Mouse (Mus musculus) liver (tissue): Measurements from ENCODE around the gene Ppfia4.

ENCODE experiments used
- DNase-seq: peaks from one replicate; pipeline ENCODE4 v3.0.0-alpha.2; 2020; ENCODE audit warnings: mixed read lengths

Ppfia4 gene

DNA sequence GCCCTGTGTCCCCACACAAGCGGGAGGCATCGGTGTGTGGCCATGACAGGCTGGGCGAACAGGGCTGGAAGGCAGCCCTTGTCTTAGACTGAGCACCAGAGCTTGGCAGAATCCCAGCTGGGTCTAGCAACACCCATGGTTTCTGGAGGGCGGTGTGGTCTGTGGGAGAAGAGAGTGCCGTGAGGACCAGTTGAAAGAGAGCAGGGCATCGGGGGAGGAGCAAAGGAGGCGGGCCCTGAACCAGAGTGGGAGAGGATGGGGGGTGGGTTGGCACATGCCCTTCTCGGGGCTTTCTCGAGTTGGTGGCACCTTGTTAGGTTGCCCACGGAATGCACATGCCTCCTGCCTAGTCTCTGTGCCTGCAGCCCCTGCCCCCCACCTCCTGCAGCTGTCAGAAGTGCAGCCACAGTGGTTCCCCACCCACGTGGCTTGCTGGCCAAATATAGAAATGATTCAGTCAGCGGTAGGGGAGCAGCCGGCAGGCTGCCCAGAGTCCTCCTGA, at the start of gene Ppfia4:
Gene Ppfia4 (minus strand): TSS at position 159 of the 502 bp plus-strand sequence.
- no peak for DNase-seq

DNA sequence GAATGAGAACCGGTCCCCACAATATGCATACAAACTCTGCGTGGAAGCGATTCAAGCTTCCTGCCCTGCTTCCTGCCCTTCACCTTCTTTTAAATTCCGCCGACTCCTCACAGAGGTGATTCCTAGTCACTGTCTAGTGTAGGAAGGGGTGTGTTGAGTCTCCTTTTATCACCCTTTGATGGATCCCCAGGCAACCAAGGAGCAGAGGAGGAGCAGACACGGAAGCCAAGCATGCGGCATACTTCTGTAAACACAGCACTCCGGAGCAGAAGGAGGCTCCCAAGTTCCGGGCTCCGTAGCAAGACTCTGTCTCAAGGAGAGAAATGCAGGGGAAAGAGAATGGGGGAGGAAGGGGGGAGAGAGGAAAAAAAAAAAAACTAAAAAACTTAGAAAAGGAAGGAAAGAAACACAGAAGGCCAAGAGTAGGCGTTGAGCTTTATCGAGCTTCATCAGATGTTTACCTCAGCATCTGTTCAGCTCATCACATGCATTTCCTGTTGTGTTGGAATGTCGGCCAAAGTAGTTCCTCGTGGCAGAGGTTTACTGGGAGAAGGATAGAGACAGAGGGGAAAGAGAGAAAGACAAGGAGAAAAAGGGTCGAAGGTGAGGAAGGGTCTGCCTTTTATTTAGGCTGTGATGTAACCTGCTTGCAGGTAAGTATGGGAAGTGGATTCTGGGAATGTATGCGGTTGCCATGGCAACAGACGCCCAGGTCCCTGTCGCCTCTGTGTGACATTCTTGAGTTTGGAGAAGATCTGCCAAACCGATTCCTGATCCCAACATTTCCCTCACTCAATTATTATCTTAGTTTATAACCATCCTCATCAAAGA, 49.3 kb upstream of the Ppfia4 start:
- no peak for DNase-seq

- no peak for DNase-seq
These were observed 48.3 kb upstream of the Ppfia4 start for GRCm38 (mm10) chr1:134381051-134381450.

DNA sequence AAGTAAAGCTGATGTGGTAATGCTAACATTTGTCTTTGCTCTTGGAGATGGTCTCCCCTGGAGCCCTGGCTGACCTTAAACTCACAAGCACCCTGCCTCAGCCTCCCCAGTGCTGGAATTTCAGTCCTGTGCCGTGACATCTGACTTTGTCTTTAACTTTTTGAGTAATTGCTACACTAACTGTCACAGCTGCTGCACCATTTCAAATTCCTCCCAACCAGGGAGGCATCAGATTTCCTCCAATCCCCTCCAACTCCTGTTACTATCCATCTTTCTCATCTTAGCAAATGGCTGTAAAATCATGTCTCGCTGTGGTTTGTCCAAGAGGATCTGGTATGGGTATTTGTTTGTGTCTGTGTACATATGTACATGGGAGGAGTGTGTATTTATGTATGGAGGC, 41.4 kb upstream of the Ppfia4 start:
- no peak for DNase-seq

DNA sequence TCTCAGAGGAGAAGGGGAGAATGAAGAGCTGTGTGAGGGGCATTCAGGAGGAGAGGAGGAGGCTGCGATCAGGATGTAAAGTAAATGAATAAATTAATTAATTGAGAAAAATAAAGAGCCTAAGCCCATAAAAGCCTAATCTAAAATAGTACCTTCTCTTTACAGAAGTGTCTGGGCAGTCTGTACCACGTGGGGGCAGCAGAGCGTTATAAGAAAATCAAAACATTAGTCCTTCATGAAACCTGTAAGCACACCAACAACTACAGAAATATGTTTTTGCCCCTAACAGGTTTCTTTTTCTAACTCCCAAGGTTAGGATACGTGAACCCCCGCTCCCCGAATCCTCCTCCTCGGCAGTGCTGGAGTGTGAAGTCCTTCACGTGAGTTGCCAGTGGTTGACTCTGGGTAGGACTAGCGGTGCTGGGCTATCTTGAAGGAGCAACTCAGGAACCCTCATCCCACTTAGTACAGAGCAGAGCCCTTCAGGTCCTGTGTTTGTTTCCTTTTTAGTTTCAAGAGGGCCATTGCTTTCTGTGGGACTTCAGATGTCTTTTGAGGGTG, 36.1 kb upstream of the Ppfia4 start:
- DNase-seq, result peak; percentile 70

GRCm38 (mm10) chr1:134365491-134365890, 32.8 kb upstream of the Ppfia4 start:
- no peak for DNase-seq

DNA sequence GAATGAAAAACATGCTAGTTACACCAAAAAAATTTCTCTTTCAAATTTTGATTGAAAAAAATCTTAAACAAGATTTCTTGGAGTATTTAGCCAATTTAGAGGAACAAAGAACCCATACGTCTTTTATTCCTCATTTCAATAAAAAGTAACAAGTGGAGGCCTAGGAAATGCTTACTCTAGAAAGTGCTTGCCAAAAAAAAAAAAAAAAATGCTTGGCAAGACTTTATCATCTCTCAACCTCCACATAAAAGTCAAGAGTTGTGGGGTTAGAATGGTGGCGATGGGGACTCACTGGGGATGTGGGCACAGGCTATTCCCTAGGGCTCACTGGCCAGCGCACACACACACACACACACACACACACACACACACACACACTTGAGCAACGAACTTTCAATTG, 30.5 kb upstream of the Ppfia4 start:
- no peak for DNase-seq

DNA sequence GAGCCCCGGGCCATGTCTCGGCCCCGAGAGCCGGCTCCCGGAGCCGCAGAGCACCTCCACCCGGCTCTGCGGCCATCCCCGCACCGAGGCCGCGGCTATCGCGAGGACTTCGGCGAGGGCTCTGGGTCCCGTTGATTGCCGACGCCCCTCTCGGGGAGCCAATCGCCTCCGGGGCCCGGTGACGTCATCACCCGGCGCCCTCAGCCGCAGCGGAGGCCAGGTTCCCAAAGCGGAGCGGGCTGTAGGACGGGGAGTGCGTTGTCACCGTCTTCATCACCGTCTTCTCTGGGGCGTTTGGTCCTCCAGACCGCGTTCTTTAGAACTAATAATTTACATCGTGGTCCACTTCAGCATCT, 29.1 kb upstream of the Ppfia4 start, which contains the start of gene Tmem183a:
Gene Tmem183a (minus strand): TSS at position 123 of the 356 bp plus-strand sequence.
- DNase-seq, result peak; percentile 97

GRCm38 (mm10) chr1:134361195-134361856, 28.6 kb upstream of the Ppfia4 start:
- DNase-seq, result peak; percentile 11

DNA sequence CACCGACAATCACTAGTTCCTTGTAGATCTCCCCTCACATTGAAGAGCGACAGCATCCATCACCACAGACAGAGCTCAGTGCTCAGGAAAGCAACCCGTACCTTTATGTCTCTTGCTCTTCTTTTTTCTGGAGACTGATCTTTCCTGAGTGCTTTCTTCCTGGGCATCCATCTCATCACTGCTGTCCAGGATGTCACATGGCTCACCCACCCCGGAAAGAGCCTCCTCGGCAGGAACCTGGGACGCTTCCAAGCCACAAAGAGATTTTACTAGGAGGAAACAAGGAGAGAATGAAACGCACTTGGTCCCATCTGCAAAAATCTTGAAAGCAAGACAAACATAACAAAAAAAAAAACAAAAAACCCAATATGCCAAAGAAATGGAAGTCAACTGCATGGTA, 27.9 kb upstream of the Ppfia4 start:
- no peak for DNase-seq

GRCm38 (mm10) chr1:134357461-134357860, 24.7 kb upstream of the Ppfia4 start:
- DNase-seq, result no peak

DNA sequence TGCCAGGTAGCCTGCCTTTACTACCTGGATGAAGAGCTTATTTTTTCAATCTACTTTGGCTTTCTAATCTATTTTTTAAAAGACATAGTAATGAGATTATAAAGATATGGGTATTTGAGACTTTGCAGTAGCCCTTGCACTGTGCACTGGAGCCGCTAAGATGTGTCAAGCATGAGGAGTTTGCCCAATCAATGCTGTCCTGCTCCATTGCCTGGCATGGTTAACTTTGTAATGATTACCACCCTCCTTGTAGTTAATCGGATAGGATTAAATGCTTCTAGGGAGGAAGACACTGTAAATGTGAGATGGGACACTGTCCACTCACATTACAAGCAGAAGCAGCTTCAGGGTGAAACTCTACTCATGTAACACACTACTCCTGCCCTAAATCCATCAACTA, 20.6 kb upstream of the Ppfia4 start:
- DNase-seq, result no peak

DNA sequence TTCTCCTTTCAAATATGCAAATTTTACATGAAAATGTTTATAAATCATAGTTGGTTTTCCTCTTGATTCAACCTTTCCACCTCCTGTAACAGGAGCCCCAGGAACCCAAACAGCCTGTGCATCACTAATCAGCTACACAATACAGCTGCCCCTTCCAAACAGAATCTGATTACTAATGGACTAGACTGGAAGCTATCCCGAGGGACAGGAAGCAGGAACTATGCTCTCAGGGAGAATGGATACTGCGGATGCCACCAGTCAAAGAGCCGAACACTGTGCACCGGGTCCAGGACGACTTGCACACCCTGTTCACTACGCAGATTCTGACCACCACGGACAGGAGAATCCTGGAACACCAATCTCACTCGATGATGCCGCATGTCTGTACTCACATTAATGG, 15.1 kb upstream of the Ppfia4 start:
- no peak for DNase-seq

DNA sequence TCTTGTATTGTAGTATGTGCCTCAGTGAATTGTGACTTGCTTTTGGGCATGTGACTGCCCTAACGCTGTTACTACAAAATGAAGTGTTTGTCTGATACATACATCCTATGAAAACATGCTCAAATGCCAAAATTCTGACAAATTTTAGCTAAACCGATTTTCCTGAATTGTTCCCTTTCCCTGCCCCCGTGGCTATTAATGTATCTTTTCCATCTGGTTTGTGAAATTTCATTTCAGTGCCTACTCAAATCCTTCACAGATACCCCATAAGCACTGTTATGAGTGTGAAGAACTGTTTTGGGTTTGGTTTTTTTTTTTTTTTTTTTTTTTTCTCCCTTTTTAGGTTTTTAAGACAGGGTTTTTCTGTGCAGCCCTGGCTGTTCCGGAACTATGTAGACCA, 12.3 kb upstream of the Ppfia4 start:
- no peak for DNase-seq

- peak; percentile 93 for DNase-seq
These were observed 11.6 kb upstream of the Ppfia4 start for GRCm38 (mm10) chr1:134344005-134344950.

- DNase-seq, result no peak
These were observed 10.8 kb upstream of the Ppfia4 start for GRCm38 (mm10) chr1:134343567-134343966.

- DNase-seq, result no peak
These were observed 10.1 kb upstream of the Ppfia4 start for GRCm38 (mm10) chr1:134342781-134343310.

DNA sequence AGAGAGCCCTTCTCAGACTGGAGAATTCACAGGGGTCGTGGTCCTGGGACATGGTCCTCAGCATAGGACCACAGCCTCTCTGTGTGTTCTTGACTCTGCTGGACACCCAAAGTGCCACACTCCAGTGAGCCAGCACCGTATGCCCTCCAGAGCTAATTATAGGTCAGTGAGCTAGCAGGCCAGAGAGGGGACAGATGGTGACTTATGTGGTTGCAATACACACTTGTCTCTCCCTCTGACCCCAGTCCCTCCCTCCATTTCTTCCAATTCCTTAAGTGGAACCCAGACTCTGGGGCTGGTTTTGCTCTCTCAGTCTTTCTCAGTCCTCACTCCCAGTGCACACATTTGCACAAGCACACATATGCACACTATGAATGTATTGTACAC, 9.5 kb upstream of the Ppfia4 start:
- no peak for DNase-seq

DNA sequence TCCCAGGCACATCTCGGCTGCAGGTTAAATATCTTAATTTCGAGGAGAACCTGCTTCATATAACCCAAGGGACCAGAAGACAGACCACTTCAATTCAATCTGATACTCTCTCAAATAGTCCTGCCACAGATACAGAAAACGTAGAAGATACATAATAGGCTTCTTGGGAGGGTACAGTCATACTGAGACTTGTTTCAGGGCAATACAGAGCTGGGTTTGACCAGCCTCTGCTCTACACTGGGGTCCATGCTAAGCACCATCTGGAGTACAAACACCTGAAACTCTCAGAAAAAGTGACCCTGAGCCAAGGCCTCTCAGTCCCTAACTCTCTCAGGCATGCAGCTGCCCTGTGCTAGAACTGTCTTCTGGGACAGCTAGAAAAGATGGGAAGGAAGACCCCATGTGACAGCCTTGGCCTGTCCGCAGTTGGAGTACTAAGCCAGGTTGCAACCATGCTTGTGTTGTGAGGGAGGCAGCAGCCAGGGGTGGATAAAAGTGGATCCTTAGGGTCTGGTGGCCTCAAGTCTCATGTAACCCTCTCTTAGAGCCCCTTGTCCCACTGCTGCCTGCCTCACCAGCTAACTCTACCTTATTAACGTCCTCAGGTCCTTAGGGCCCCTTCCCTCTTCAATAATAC, 9.0 kb upstream of the Ppfia4 start:
- DNase-seq, result no peak

GRCm38 (mm10) chr1:134339757-134340619, 7.3 kb upstream of the Ppfia4 start:
- DNase-seq, result no peak

DNA sequence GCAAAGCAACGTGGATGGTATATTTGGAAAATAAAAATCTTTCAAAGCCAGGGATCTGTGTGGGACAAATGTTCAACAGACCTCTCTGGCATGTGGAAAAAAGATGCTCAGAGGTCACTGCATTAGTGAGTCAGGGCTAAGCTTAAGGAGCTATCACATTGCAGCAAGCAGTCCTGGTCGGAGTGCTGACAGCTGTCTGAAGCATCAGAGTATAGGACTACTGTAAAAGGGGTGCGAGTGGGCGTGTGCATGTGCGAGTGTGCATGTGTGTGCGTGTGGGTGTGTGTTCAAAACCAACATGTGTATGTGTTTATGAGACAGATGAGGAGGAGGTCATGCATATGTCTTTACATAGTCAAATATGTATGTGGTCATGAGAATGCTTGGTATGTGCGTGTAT, 6.4 kb upstream of the Ppfia4 start:
- DNase-seq, result no peak
